Mouse (Mus musculus): ENCODE data around the gene Treh. TPM values are rescaled to one million over a fixed set of nuclear protein-coding genes. Genes with fewer than 3 reads are reported as not detected.

Treh gene
- total RNA-seq, 2 experiments from 2014 or later, result not detected

- peak; percentile 76 for DNase-seq (ENCODE audit: low spot score in 2 of 2)
Measured at GRCm38 (mm10) chr9:44733671-44734523, 60.9 kb downstream of the Treh start.

GRCm38 (mm10) chr9:44734524-44735494 lies 61.8 kb downstream of the Treh start, which contains the start of gene Phldb1:
TSS of gene Phldb1 (minus strand) at chr9:44735198.
- DNase-seq (ENCODE audit: low spot score in 2 of 2), result peak; percentile 68 to 73

GRCm38 (mm10) chr9:44735886-44736285 lies 62.9 kb downstream of the Treh start:
- no peak for DNase-seq (ENCODE audit: low spot score in 2 of 2)

Other genes with a start within 250 kb of the Treh start
- gene Foxr1, start 232.1 kb upstream of the Treh start, total RNA-seq (2021), result not detected
- not detected for gene Upk2, start 218.3 kb upstream of the Treh start, total RNA-seq (2021)
- gene Bcl9l, start 190.4 kb upstream of the Treh start, total RNA-seq (2021), result 10 to 100 TPM; 41.3 to 46.6 TPM
- under 1 TPM; 0.16 to 0.40 TPM for gene Cxcr5, start 111.4 kb upstream of the Treh start, total RNA-seq (2021)
- 100 to 1,000 TPM; 113 to 140 TPM for gene Ddx6, start 68.3 kb upstream of the Treh start, total RNA-seq (2021)
- 10 to 100 TPM; 24.1 to 60.8 TPM for gene Phldb1, start 62.0 kb downstream of the Treh start, total RNA-seq (2021)
- gene Arcn1, start 94.6 kb downstream of the Treh start, total RNA-seq (2021), result 100 to 1,000 TPM; 139 to 168 TPM
- 10 to 100 TPM; 54.0 to 57.6 TPM for gene Ift46, start 94.7 kb downstream of the Treh start, total RNA-seq (2021)
- gene Tmem25, start 126.1 kb downstream of the Treh start, total RNA-seq (2021), result 1 to 10 TPM; 4.2 to 8.3 TPM
- 1 to 10 TPM; 2.7 to 4.1 TPM for gene Ttc36, start 129.8 kb downstream of the Treh start, total RNA-seq (2021)
- gene Kmt2a, start 208.1 kb downstream of the Treh start, total RNA-seq (2021), result 10 to 100 TPM; 27.2 to 32.1 TPM
- gene Atp5l, start 247.5 kb downstream of the Treh start, total RNA-seq (2021), result 100 to 1,000 TPM; 593 to 763 TPM